Mouse (Mus musculus): ENCODE measurements around the gene Ypel3. TPM values are rescaled to one million over a fixed set of nuclear protein-coding genes. Genes with fewer than 3 reads are reported as not detected.
"Not testable (repeated sequence)": the region's sequence is repeated elsewhere in the genome, so short reads cannot be mapped to it uniquely, and the experiment has no call there.

Ypel3 gene
- total and polyA plus RNA-seq, 3 experiments: 33.9 to 44.0 (median 38.9) TPM

GRCm38 (mm10) chr7:126778147-126778546, 1.4 kb downstream of the Ypel3 start:
- dilution Hi-C loops (cut with MboI; ENCODE audit: extremely low pct_ligation_motif_present, extremely low pct_unique_long_range_greater_than_20kb, low sequenced_read_pairs): no loop called here
- H3K27ac ChIP-seq (ENCODE audit: insufficient read depth, low read depth): no peak overlapping the region
- H3K4me1 ChIP-seq (ENCODE audit: control insufficient read depth in 1 of 2, insufficient read depth in 2 of 2): peaks cover 14 to 83% of the 10 kb centered on the region in 2 experiments

GRCm38 (mm10) chr7:126779101-126779500, 2.3 kb downstream of the Ypel3 start:
- dilution Hi-C loops (cut with MboI; ENCODE audit: extremely low pct_ligation_motif_present, extremely low pct_unique_long_range_greater_than_20kb, low sequenced_read_pairs); H3K9ac ChIP-seq (ENCODE audit: insufficient read depth, low read depth); in situ Hi-C loops (cut with MboI; ENCODE audit: low pct_ligation_motif_present, low pct_unique_long_range_greater_than_20kb, low sequenced_read_pairs); H3K27ac ChIP-seq (ENCODE audit: insufficient read depth, low read depth); H3K79me2 ChIP-seq (replicated peaks; ENCODE audit: control insufficient read depth, extremely low read depth, insufficient read depth, poor library complexity, severe bottlenecking); H3K4me2 ChIP-seq (ENCODE audit: insufficient read depth, low read depth, poor library complexity, severe bottlenecking); H3K27me3 ChIP-seq (replicated peaks); H3K4me3 ChIP-seq (replicated peaks in 1 of 3; ENCODE audit: low read depth in 2 of 3, low read length in 2 of 3, poor library complexity in 1 of 3); H3K9me3 ChIP-seq (replicated peaks; ENCODE audit: low read length); DNase-seq (ENCODE audit: extremely low read depth): not testable (repeated sequence)
- H3K4me1 ChIP-seq (ENCODE audit: control insufficient read depth in 1 of 2, insufficient read depth in 2 of 2): peaks cover 14 to 81% of the 10 kb centered on the region in 2 experiments
- H3K36me3 ChIP-seq (replicated peaks in 1 of 2; ENCODE audit: control insufficient read depth in 1 of 2, insufficient read depth in 1 of 2, low read length in 1 of 2): peaks cover 51 to 64% of the 10 kb centered on the region in 2 experiments

More at GRCm38 (mm10) chr7:126778147-126778546, 1.4 kb downstream of the Ypel3 start:
- Histone ChIP-seq H3K9ac (ENCODE audit: insufficient read depth, low read depth) (peak overlapping the region; percentile 100), H3K79me2 (replicated peaks; ENCODE audit: control insufficient read depth, extremely low read depth, insufficient read depth, poor library complexity, severe bottlenecking) (peaks cover 2% of the 10 kb centered on the region; the same call in 1 of the 2 replicates), H3K27me3 (replicated peaks) (no peaks in the 10 kb centered on the region), H3K4me2 (ENCODE audit: insufficient read depth, low read depth, poor library complexity, severe bottlenecking) (peak overlapping the region; percentile 62), H3K4me3 (replicated peaks in 1 of 3; ENCODE audit: low read depth in 2 of 3, low read length in 2 of 3, poor library complexity in 1 of 3) (peak overlapping the region; percentile 70 to 89 (median 77)), H3K9me3 (replicated peaks; ENCODE audit: low read length) (peaks cover 5% of the 10 kb centered on the region), H3K36me3 (replicated peaks in 1 of 2; ENCODE audit: control insufficient read depth in 1 of 2, insufficient read depth in 1 of 2, low read length in 1 of 2) (peaks cover 42 to 61% of the 10 kb centered on the region in 2 experiments)
- TF ChIP-seq KAT2A (IDR thresholded peaks at IDR 0.05; ENCODE audit: insufficient replicate concordance, low read length): no peak
- no peak for TF ChIP-seq SIN3A (IDR thresholded peaks at IDR 0.05; ENCODE audit: low read length)
- no peak for TF ChIP-seq SMC3 (IDR thresholded peaks at IDR 0.05; ENCODE audit: low read depth, low read length)
- TF ChIP-seq MXI1 (IDR thresholded peaks at IDR 0.05; ENCODE audit: low read depth, low read length): no peak
- TF ChIP-seq TBP (conservative IDR thresholded peaks at IDR 0.05; ENCODE audit: low read depth, low read length): no peak
- TF ChIP-seq ETS1 (conservative IDR thresholded peaks at IDR 0.05; ENCODE audit: low read depth, low read length): no peak
- TF ChIP-seq POLR2A (IDR thresholded peaks at IDR 0.05; ENCODE audit: low read depth, low read length): no peak
- TF ChIP-seq ZNF384 (IDR thresholded peaks at IDR 0.05; ENCODE audit: low read depth, low read length): no peak
- no peak for TF ChIP-seq RCOR1 (conservative IDR thresholded peaks at IDR 0.05; ENCODE audit: low read depth, low read length)
- TF ChIP-seq ELF1 (IDR thresholded peaks at IDR 0.05; ENCODE audit: low read depth, low read length): no peak
- TF ChIP-seq CHD2 (IDR thresholded peaks at IDR 0.05; ENCODE audit: low read length): no peak
- TF ChIP-seq BHLHE40 (IDR thresholded peaks at IDR 0.05; ENCODE audit: low read depth, low read length): no peak
- no peak for TF ChIP-seq GABPA (IDR thresholded peaks at IDR 0.05; ENCODE audit: insufficient replicate concordance, low read depth, low read length)
- TF ChIP-seq TCF12 (IDR thresholded peaks at IDR 0.05; ENCODE audit: low read depth, low read length): no peak
- TF ChIP-seq RAD21 (IDR thresholded peaks at IDR 0.05; ENCODE audit: low read depth, low read length): no peak
- TF ChIP-seq JUN (IDR thresholded peaks at IDR 0.05; ENCODE audit: insufficient read depth, low read depth, low read length): no peak
- no peak for TF ChIP-seq PAX5 (IDR thresholded peaks at IDR 0.05; ENCODE audit: low read length)
- no peak for TF ChIP-seq ZKSCAN1 (IDR thresholded peaks at IDR 0.05; ENCODE audit: borderline replicate concordance, low read depth, low read length)
- no peak for TF ChIP-seq ZMIZ1 (IDR thresholded peaks at IDR 0.05; ENCODE audit: low read depth, low read length)
- in situ Hi-C loops (cut with MboI; ENCODE audit: low pct_ligation_motif_present, low pct_unique_long_range_greater_than_20kb, low sequenced_read_pairs): no loop called here
- DNase-seq (ENCODE audit: extremely low read depth): no peak

Data from CH12.LX (cell line).